Mouse (Mus musculus): ENCODE data around the gene Ubap1. TPM values are rescaled to one million over a fixed set of nuclear protein-coding genes. Genes with fewer than 3 reads are reported as not detected.

Gene Ubap1
- polyA plus RNA-seq, 1 experiment from 2014 or later, result 69.4 TPM

DNA sequence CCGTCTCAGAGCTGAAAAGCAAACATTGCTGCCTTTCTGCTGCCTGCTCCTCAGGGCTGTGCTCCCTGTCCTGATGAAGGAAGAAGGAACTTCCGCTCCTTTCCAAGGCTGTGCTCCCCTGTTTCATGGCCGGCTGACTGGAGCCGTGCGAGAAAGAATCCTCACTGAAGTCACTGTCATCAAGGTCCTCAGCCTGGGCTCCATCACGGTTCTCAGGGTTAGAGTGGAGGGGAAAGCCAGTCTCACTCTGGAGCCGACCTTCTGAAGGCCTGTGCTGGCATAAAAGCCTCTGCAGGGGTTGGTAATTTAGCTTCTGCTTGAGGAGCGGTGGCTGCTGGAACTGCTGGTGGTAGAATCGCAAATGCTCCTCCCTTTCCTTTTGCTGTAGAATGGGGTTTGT, 45.9 kb downstream of the Ubap1 start:
- Histone ChIP-seq H3K27me3 (replicated peaks; ENCODE audit: control insufficient read depth, insufficient read depth, low read length) (no peaks in the 10 kb centered on the region), H3K4me2 (ENCODE audit: low read length) (no peak overlapping the region), H3K9ac (ENCODE audit: low read depth, low read length) (no peak overlapping the region), H3K4me3 (ENCODE audit: low read length) (no peak overlapping the region), H3K27ac (ENCODE audit: low read depth, low read length) (no peak overlapping the region), H3K4me1 (ENCODE audit: control insufficient read depth, insufficient read depth, low read depth, low read length) (no peaks in the 10 kb centered on the region), H3K9me3 (ENCODE audit: control insufficient read depth, low read length) (no peaks in the 10 kb centered on the region), H3K36me3 (ENCODE audit: control insufficient read depth, insufficient read depth, low read length) (0 out of 2 replicates have a peak, but pooled peaks cover 2% of the 10 kb centered on the region)
- WGBS, result 82% methylated on average over 9 of the region's 9 CpGs
- no peak for ATAC-seq

- Histone ChIP-seq H3K4me1 (ENCODE audit: control insufficient read depth, insufficient read depth, low read depth, low read length) (no peaks in the 10 kb centered on the region), H3K9me3 (ENCODE audit: control insufficient read depth, low read length) (no peaks in the 10 kb centered on the region), H3K4me2 (ENCODE audit: low read length) (no peak overlapping the region), H3K27me3 (replicated peaks; ENCODE audit: control insufficient read depth, insufficient read depth, low read length) (no peaks in the 10 kb centered on the region), H3K9ac (ENCODE audit: low read depth, low read length) (no peak overlapping the region), H3K4me3 (ENCODE audit: low read length) (no peak overlapping the region), H3K36me3 (ENCODE audit: control insufficient read depth, insufficient read depth, low read length) (0 out of 2 replicates have a peak, but pooled peaks cover 2% of the 10 kb centered on the region), H3K27ac (ENCODE audit: low read depth, low read length) (no peak overlapping the region)
- no peak for ATAC-seq
- WGBS, result 78% methylated on average over 6 of the region's 6 CpGs
Observed at GRCm38 (mm10) chr4:41398353-41398752, 49.6 kb downstream of the Ubap1 start.

DNA sequence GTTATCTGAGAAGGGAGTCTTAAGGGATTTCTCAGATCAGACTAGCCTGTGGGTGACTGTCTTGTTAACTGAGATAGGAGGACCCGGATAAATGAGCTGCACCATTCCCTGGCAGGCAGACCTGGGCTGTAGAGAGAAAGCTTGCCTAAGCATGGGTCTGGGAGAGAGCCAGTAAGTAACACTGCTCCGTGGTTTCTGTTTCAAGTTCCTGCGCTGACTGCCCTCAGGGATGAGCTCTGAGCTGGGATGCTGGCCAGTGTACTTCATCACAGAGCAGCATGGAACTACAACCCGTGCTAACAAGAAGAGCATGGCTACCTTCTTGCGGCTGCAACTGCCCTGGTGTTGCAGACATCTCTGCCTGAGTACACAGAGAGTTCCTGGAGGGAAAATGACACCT, 51.1 kb downstream of the Ubap1 start:
- no peak overlapping the region for H3K4me3 ChIP-seq (ENCODE audit: low read length)

DNA sequence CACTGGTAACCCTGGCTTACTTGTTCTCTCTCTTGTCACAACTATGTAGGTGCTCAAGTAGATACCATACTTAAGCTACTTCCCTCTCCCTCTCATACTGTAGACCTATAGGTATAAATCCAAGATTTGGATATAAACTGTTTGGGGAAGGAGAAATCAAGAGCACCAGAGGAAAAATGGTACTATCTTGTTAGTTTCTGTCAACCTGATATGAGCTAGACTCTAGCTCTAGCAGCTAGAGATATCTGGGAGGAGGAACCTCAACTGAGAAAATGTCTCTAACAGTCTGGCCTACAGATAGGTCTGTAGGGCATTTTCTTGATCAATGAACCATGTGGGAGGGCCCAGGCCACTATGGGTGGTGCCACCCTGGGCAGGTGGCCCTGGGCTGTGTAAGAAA, 52.4 kb downstream of the Ubap1 start:
- Histone ChIP-seq H3K9ac (ENCODE audit: low read depth, low read length) (no peak overlapping the region), H3K4me3 (ENCODE audit: low read length) (no peak overlapping the region), H3K9me3 (ENCODE audit: control insufficient read depth, low read length) (no peaks in the 10 kb centered on the region), H3K27ac (ENCODE audit: low read depth, low read length) (no peak overlapping the region), H3K4me2 (ENCODE audit: low read length) (no peak overlapping the region), H3K27me3 (replicated peaks; ENCODE audit: control insufficient read depth, insufficient read depth, low read length) (no peaks in the 10 kb centered on the region), H3K4me1 (ENCODE audit: control insufficient read depth, insufficient read depth, low read depth, low read length) (no peaks in the 10 kb centered on the region), H3K36me3 (ENCODE audit: control insufficient read depth, insufficient read depth, low read length) (no peaks in the 10 kb centered on the region)
- ATAC-seq, result no peak

More for the DNA sequence above, 51.1 kb downstream of the Ubap1 start:
- Histone ChIP-seq H3K9ac (ENCODE audit: low read depth, low read length) (no peak overlapping the region), H3K27ac (ENCODE audit: low read depth, low read length) (no peak overlapping the region), H3K4me1 (ENCODE audit: control insufficient read depth, insufficient read depth, low read depth, low read length) (no peaks in the 10 kb centered on the region), H3K9me3 (ENCODE audit: control insufficient read depth, low read length) (no peaks in the 10 kb centered on the region), H3K4me2 (ENCODE audit: low read length) (no peak overlapping the region), H3K27me3 (replicated peaks; ENCODE audit: control insufficient read depth, insufficient read depth, low read length) (no peaks in the 10 kb centered on the region), H3K36me3 (ENCODE audit: control insufficient read depth, insufficient read depth, low read length) (no peaks in the 10 kb centered on the region)
- no peak for ATAC-seq
- 82% methylated on average over 5 of the region's 5 CpGs for WGBS

GRCm38 (mm10) chr4:41401573-41401972, 52.8 kb downstream of the Ubap1 start:
- H3K4me1 ChIP-seq (ENCODE audit: control insufficient read depth, insufficient read depth, low read depth, low read length), result no peaks in the 10 kb centered on the region
- no peak overlapping the region for H3K4me2 ChIP-seq (ENCODE audit: low read length)
- H3K36me3 ChIP-seq (ENCODE audit: control insufficient read depth, insufficient read depth, low read length), result no peaks in the 10 kb centered on the region
- no peak overlapping the region for H3K27ac ChIP-seq (ENCODE audit: low read depth, low read length)
- H3K9ac ChIP-seq (ENCODE audit: low read depth, low read length), result no peak overlapping the region
- WGBS, result 95% methylated on average over 5 of the region's 5 CpGs
- no peaks in the 10 kb centered on the region for H3K27me3 ChIP-seq (replicated peaks; ENCODE audit: control insufficient read depth, insufficient read depth, low read length)
- no peaks in the 10 kb centered on the region for H3K9me3 ChIP-seq (ENCODE audit: control insufficient read depth, low read length)
- H3K4me3 ChIP-seq (ENCODE audit: low read length), result no peak overlapping the region
- no peak for ATAC-seq

DNA sequence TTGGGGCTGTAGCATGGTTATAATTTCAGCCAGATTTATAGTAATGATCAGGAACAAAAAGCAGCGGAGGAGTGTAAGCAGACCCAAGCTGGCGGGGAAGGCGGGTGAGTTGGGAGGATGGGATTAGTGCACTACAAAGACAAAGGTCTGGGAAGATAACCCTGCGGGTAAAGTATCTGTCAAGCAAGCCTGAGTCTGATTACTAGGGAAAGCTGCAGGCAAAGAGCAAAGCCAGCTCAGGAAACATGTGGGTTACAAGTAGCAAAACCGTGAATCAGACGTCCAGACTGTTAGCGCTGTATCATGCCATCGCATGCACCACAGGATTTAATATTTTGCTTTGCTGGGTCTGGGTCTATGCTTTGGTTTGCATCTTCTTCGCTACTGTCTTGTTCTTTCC, 57.8 kb downstream of the Ubap1 start:
- Histone ChIP-seq H3K27ac (ENCODE audit: low read depth, low read length) (no peak overlapping the region), H3K9ac (ENCODE audit: low read depth, low read length) (no peak overlapping the region), H3K4me2 (ENCODE audit: low read length) (no peak overlapping the region), H3K9me3 (ENCODE audit: control insufficient read depth, low read length) (no peaks in the 10 kb centered on the region), H3K4me3 (ENCODE audit: low read length) (no peak overlapping the region), H3K36me3 (ENCODE audit: control insufficient read depth, insufficient read depth, low read length) (no peaks in the 10 kb centered on the region), H3K27me3 (replicated peaks; ENCODE audit: control insufficient read depth, insufficient read depth, low read length) (no peaks in the 10 kb centered on the region), H3K4me1 (ENCODE audit: control insufficient read depth, insufficient read depth, low read depth, low read length) (no peaks in the 10 kb centered on the region)
- 89% methylated on average over 9 of the region's 9 CpGs for WGBS
- no peak for ATAC-seq

DNA sequence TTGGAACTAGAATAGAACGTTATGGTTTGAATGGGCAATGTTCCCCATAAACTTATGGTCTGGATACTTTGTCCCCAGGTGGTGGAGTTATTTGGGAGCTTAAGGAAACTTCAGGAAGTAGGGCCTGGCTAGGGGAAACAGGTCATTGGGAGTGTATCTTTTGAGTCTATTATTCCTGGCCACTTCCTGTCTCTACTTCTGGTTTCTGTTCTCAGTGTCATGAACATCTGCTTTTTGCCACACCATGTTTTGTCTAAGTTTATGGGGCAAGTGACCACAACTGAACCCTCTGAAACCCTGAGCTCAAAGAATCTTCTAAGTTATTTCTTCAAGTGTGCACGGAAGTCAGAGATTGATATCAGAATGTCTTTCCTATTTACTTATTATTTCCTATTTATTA, 58.6 kb downstream of the Ubap1 start:
- Histone ChIP-seq H3K4me2 (ENCODE audit: low read length) (no peak overlapping the region), H3K27ac (ENCODE audit: low read depth, low read length) (no peak overlapping the region), H3K36me3 (ENCODE audit: control insufficient read depth, insufficient read depth, low read length) (no peaks in the 10 kb centered on the region), H3K4me3 (ENCODE audit: low read length) (no peak overlapping the region), H3K9me3 (ENCODE audit: control insufficient read depth, low read length) (no peaks in the 10 kb centered on the region), H3K27me3 (replicated peaks; ENCODE audit: control insufficient read depth, insufficient read depth, low read length) (no peaks in the 10 kb centered on the region), H3K9ac (ENCODE audit: low read depth, low read length) (no peak overlapping the region), H3K4me1 (ENCODE audit: control insufficient read depth, insufficient read depth, low read depth, low read length) (no peaks in the 10 kb centered on the region)
- 98% methylated on average over 2 of the region's 2 CpGs for WGBS
- no peak for ATAC-seq

DNA sequence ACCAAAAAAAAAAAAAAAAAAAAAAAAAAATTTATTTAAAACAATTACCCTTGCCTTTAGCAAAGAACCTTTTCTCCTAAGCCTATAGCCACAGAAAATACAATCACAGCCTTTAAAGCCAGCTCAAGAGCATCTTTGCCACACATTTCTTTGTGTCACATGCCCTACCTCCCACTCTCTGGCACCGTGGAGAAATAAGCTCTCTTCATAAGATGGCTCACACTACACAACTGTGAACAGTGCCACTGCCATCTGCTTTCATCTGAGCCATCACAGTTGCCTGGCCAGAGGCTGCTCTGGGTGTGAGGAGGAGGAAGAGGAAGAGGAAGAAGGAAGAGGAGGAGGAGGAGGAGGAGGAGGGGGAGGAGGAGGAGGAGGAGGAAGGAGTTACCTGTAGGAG, 60.5 kb downstream of the Ubap1 start:
- no peaks in the 10 kb centered on the region for H3K27me3 ChIP-seq (replicated peaks; ENCODE audit: control insufficient read depth, insufficient read depth, low read length)
- WGBS, result 94% methylated on average over 1 of the region's 1 CpGs

DNA sequence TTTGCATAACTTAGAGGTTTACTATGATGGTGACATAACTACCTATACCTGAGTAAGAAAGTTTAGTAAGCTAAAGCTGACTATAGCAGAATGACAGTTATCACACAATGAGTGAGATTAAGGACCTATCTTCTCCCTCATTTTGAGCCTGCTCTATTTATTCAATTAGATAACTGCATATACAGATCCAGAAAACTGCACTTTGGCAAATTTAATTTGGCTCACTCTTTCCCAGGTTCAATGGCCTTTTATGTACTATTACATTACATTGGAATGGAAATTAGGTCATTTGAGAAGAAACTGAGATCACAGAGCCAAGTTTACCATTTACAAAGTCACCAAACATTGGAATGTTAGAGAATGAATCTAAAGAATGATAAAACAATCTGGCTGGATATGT, 68.2 kb downstream of the Ubap1 start:
- Histone ChIP-seq H3K27me3 (replicated peaks; ENCODE audit: control insufficient read depth, insufficient read depth, low read length) (no peaks in the 10 kb centered on the region), H3K4me2 (ENCODE audit: low read length) (no peak overlapping the region), H3K9me3 (ENCODE audit: control insufficient read depth, low read length) (no peaks in the 10 kb centered on the region), H3K27ac (ENCODE audit: low read depth, low read length) (no peak overlapping the region), H3K4me3 (ENCODE audit: low read length) (no peak overlapping the region), H3K4me1 (ENCODE audit: control insufficient read depth, insufficient read depth, low read depth, low read length) (no peaks in the 10 kb centered on the region), H3K9ac (ENCODE audit: low read depth, low read length) (no peak overlapping the region), H3K36me3 (ENCODE audit: control insufficient read depth, insufficient read depth, low read length) (no peaks in the 10 kb centered on the region)
- no peak for ATAC-seq

More for the DNA sequence above, 60.5 kb downstream of the Ubap1 start:
- H3K4me3 ChIP-seq (ENCODE audit: low read length), result no peak overlapping the region
- no peak overlapping the region for H3K9ac ChIP-seq (ENCODE audit: low read depth, low read length)
- H3K9me3 ChIP-seq (ENCODE audit: control insufficient read depth, low read length), result no peaks in the 10 kb centered on the region
- H3K27ac ChIP-seq (ENCODE audit: low read depth, low read length), result no peak overlapping the region
- no peak for ATAC-seq
- no peaks in the 10 kb centered on the region for H3K36me3 ChIP-seq (ENCODE audit: control insufficient read depth, insufficient read depth, low read length)
- no peak overlapping the region for H3K4me2 ChIP-seq (ENCODE audit: low read length)
- no peaks in the 10 kb centered on the region for H3K4me1 ChIP-seq (ENCODE audit: control insufficient read depth, insufficient read depth, low read depth, low read length)

- Histone ChIP-seq H3K36me3 (ENCODE audit: control insufficient read depth, insufficient read depth, low read length) (no peaks in the 10 kb centered on the region), H3K27ac (ENCODE audit: low read depth, low read length) (no peak overlapping the region), H3K4me3 (ENCODE audit: low read length) (no peak overlapping the region), H3K4me1 (ENCODE audit: control insufficient read depth, insufficient read depth, low read depth, low read length) (no peaks in the 10 kb centered on the region), H3K9me3 (ENCODE audit: control insufficient read depth, low read length) (no peaks in the 10 kb centered on the region), H3K27me3 (replicated peaks; ENCODE audit: control insufficient read depth, insufficient read depth, low read length) (no peaks in the 10 kb centered on the region), H3K9ac (ENCODE audit: low read depth, low read length) (no peak overlapping the region), H3K4me2 (ENCODE audit: low read length) (no peak overlapping the region)
- 89% methylated on average over 5 of the region's 5 CpGs for WGBS
- ATAC-seq, result no peak
Observed at GRCm38 (mm10) chr4:41438931-41439330, 90.1 kb downstream of the Ubap1 start.

All from hindbrain, embryonic 16.5 days (tissue).